Mouse (Mus musculus) Muller cell, postnatal 12 days (primary cell): Measurements from ENCODE around the gene Fam189a1.
A peak's percentile ranks its signal among the peaks of the same experiment; 100 is the strongest.

ENCODE experiments used
- DNase-seq: peaks from one replicate; pipeline ENCODE4 v3.0.0-alpha.2; 2015; ENCODE audit errors: inconsistent ontology term

Fam189a1 gene

GRCm38 (mm10) chr7:65156514-65156911 lies at the start of gene Fam189a1:
Gene Fam189a1, minus strand, starts transcription at chr7:65156570.
- DNase-seq = peak; percentile 62

GRCm38 (mm10) chr7:65206021-65206420 lies 49.7 kb upstream of the Fam189a1 start:
- DNase-seq = no peak

GRCm38 (mm10) chr7:65202719-65203118 lies 46.3 kb upstream of the Fam189a1 start:
- DNase-seq = no peak

DNA sequence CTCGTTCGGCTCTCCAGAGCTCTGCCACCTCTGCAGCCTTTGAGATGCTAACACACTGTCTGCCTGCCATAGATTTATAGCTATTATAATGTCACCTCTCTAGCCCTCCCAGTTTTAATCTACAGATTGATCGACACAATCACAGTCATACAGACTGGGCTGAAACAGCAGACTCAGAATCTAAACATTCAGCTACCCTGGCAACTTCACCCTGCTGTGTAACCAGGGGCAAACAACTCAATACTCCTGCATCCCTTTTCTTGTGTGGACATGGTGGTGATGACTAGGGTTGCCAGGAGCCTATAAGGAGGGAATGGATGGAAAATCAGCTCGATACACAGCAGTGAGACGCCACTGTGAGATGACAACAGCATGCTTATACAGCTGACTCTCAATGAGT lies 24.3 kb upstream of the Fam189a1 start:
- DNase-seq = no peak

- DNase-seq = no peak
These were observed 14.4 kb upstream of the Fam189a1 start for GRCm38 (mm10) chr7:65170762-65171161.

GRCm38 (mm10) chr7:65157031-65158025 lies 958 bp upstream of the Fam189a1 start:
- no peak for DNase-seq

DNA sequence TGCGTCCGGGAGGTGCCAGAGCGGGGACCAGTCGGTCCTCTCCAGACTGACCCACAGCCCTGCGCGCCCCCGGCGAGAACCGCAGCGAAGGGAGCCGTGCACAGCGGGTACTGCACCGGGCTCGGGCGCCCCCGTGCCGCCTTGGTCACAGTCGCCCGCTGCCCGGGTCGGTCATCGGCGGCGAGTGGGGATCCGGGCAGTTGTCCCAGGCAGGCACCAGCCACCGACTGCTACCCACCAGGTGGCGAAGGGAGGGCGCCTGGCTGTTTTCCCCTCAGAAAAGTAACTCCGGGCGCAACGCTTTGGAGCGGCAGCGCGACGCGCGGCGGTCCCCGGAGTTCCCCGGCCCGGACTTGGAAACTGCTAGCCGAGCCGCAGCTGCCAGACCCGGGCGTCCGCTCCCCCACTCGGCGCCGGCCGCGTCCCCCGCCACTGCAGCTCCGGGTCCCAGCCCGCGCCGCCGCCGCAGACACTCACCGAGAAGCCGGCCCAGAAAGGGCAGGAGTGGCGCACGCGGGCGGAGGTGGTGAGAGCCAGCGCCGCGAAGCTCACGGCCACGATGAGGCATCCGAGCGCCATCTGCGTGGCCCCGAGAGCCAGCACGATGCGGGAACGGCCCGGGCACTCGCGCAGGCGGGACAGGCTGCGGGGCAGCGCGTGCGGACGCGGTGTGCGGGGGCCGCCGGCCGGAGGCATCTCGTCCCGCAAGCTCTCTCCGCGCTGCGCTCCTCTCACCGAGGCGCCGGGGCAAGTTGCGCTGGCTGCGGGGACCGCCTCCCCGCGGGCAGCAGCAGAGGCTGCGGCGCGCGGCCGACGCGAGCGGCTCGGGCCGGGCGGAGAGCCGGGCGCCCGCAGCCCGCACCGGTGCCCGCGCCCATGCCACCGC lies 499 bp downstream of the Fam189a1 start:
- DNase-seq = peak; percentile 67

DNA sequence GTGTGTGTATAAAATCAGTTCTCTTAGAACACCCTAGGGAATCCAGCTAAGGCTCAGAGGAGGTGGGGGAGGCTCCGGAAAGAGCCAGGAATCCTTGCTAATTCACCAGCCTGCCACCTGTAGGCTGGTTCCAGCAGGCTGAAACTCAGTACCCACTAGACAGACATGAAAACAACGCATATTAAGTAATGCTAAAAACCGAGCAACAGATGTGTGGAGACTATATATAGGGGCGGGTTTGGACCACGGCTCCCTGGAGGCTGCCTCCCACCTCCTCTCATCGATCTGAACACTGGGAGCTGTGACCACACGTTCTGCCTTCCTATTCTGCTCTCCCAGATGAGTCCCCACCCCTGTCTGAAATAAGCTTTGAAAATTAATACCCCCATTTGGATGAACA lies 1.8 kb downstream of the Fam189a1 start:
- DNase-seq = no peak

DNA sequence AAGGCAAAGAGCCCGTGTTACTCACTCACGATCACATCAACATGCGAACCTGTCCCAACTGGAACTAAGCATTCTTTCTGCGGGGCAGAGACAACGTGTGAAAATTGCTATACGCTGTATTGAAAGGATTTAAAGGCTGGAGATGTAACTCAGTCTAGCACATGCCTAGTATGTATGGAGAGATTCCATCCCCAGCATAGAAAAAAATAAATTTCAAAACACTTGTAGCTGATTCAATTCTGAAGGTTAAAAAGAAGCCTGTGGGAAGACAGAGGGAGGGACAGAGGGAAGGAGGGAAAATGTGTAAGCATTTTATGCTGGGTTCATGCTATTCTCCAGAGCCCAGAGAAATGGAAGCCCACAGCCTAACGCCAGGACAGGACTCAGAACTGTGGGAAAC lies 2.5 kb downstream of the Fam189a1 start:
- DNase-seq = no peak

GRCm38 (mm10) chr7:65151526-65151925 lies 4.8 kb downstream of the Fam189a1 start:
- DNase-seq = no peak

GRCm38 (mm10) chr7:65149040-65149439 lies 7.3 kb downstream of the Fam189a1 start:
- DNase-seq = no peak

DNA sequence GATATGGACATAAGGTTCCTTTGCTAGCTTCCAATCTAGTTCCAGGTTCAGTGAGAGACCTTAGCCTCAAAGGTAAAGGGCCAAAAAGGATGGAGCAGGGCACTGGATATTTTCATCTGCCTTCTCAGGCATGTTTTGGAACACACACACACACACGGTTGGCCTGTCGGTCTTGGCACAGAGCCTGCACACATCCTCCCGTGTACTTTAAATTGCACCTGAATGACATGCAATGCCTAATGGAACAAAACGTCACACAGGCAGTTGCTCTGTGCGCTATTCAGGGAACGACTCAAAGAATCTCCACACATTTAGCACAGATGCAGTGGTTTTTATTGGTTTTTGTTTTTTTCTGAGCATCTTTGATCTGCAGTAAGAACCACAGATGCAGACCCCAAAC lies 11.5 kb downstream of the Fam189a1 start:
- no peak for DNase-seq

DNA sequence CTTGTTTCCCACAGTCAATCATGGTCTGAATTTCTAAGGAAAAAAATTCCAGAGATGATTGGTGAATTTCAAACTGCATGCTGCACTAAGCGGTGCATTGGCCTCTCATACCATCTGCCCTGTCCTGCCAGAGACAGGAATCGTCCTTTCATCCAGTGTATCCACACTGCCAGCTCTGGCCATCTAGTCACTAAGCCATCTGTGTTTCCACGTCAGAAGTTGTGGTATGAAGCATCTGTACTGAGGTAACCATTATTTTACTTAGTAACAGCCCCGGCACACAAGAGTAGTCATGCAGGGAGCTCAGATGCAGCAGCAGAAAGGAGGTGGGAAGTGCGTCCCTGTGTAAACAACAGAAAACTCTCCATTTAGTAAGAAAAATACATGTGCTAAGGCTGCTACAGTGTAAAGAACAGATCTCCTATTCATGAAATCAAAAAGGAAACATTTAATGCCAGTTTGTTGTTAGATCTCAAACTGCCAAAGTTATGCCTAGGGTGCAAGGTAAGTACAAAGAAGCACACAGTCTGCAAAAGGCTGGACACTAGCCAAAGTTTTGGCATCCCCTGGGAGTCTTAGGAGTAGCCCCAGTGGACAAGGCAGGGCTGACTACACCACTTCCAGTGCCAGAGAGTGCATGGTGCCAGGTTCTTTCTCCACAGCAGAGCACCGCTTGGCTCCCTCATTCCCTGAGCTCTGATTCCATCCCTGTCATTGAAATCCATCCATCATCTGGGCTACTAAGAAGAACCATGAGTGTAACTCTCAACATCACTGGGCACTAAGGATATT lies 14.3 kb downstream of the Fam189a1 start:
- peak; percentile 23 for DNase-seq

- no peak for DNase-seq
These were observed 15.5 kb downstream of the Fam189a1 start for GRCm38 (mm10) chr7:65140832-65141231.

DNA sequence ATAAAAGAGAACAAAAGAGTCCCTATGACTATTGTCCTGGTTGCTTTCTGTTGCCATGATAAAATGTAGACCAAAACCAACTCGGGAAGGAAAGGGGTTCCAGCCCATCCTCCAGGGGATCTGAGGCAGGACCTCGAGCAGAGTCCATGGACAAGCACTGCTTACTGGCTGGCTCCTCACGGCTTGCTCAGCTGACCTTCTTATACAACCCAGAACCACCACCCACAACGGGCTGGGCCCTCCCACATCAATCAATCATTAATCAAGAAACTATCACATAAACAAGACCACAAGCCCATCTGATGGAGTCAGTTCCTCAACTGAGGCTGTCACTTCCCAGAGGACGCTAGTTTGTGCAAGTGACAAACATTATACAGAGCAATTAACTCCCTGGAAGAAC lies 16.3 kb downstream of the Fam189a1 start:
- DNase-seq = no peak

- DNase-seq = no peak
These were observed 32.6 kb downstream of the Fam189a1 start for GRCm38 (mm10) chr7:65123766-65124165.

- no peak for DNase-seq
These were observed 39.5 kb downstream of the Fam189a1 start for GRCm38 (mm10) chr7:65116903-65117302.

DNA sequence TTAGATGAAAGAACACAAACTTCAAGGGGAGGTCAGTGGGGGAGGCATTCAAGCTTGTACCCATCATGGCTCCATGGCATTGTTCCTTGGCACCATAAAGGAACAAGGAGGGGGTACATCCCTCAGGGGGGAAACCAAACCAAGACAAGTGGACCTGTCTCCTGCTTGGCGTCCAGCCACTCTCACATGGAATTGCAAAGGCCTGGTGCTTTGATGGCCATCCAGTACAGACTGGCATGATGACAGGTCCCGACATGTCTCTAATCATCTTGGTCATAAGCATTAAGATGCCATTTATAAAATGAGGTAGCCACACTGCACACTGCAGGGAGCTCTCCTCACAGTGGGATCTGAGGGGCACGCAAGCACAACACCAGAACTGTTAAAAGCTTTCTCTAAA lies 41.0 kb downstream of the Fam189a1 start:
- no peak for DNase-seq

DNA sequence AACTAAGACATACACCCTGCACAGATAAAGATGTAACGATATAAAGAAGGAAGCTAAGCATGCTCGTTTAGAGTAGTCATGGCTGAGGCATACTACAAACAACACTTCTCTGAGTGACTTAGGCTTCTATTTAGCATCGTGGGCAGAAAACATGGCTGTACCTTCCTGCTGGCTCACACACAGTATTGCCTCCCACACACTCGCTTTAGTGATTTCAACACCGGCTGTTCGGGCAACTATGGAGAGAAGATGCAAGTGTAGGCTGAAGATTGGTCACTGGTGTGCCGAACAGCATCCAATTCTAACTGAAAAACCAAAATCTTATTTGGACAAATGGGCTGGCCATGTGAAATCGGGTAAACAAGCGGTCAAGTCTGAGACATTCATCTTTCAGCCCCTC lies 44.7 kb downstream of the Fam189a1 start:
- DNase-seq = no peak

- no peak for DNase-seq
These were observed 50.8 kb downstream of the Fam189a1 start for GRCm38 (mm10) chr7:65105566-65105965.

GRCm38 (mm10) chr7:65105097-65105467 lies 51.3 kb downstream of the Fam189a1 start:
- peak; percentile 25 for DNase-seq
